Mouse (Mus musculus): ENCODE measurements around the gene Poc5. TPM values are rescaled to one million over a fixed set of nuclear protein-coding genes. Genes with fewer than 3 reads are reported as not detected.

Poc5 gene
- polyA plus RNA-seq, 1 experiment: 7.5 TPM

- H3K27ac ChIP-seq (ENCODE audit: control insufficient read depth, insufficient read depth, low read depth, low read length, poor library complexity): no peak overlapping the region
- no peak overlapping the region for H3K4me3 ChIP-seq (replicated peaks; ENCODE audit: control insufficient read depth, low read depth, low read length)
- TF ChIP-seq POLR2A (IDR thresholded peaks at IDR 0.05; ENCODE audit: borderline replicate concordance, control insufficient read depth, low read depth, low read length) (no peak), CTCF (IDR thresholded peaks at IDR 0.05; ENCODE audit: control insufficient read depth, insufficient read depth, low read length) (no peak)
- 28% methylated on average over 4 of the region's 4 CpGs for WGBS
- H3K4me1 ChIP-seq (ENCODE audit: control insufficient read depth, insufficient read depth, low read length): no peaks in the 10 kb centered on the region
Observed at GRCm38 (mm10) chr13:96377883-96378282, 10.2 kb upstream of the Poc5 start.

GRCm38 (mm10) chr13:96389301-96389700 lies 1.2 kb downstream of the Poc5 start:
- no peaks in the 10 kb centered on the region for H3K4me1 ChIP-seq (ENCODE audit: control insufficient read depth, insufficient read depth, low read length)
- TF ChIP-seq CTCF (IDR thresholded peaks at IDR 0.05; ENCODE audit: control insufficient read depth, insufficient read depth, low read length) (no peak), POLR2A (IDR thresholded peaks at IDR 0.05; ENCODE audit: borderline replicate concordance, control insufficient read depth, low read depth, low read length) (no peak)
- WGBS: 47% methylated on average over 2 of the region's 2 CpGs
- H3K4me3 ChIP-seq (replicated peaks; ENCODE audit: control insufficient read depth, low read depth, low read length): peak overlapping the region; percentile 25
- no peak overlapping the region for H3K27ac ChIP-seq (ENCODE audit: control insufficient read depth, insufficient read depth, low read depth, low read length, poor library complexity)

GRCm38 (mm10) chr13:96401251-96401650 lies 13.2 kb downstream of the Poc5 start:
- no peak overlapping the region for H3K27ac ChIP-seq (ENCODE audit: control insufficient read depth, insufficient read depth, low read depth, low read length, poor library complexity)
- no peaks in the 10 kb centered on the region for H3K4me1 ChIP-seq (ENCODE audit: control insufficient read depth, insufficient read depth, low read length)
- WGBS: 95% methylated on average over 5 of the region's 5 CpGs
- no peak for TF ChIP-seq POLR2A (IDR thresholded peaks at IDR 0.05; ENCODE audit: borderline replicate concordance, control insufficient read depth, low read depth, low read length)
- TF ChIP-seq CTCF (IDR thresholded peaks at IDR 0.05; ENCODE audit: control insufficient read depth, insufficient read depth, low read length): no peak
- no peak overlapping the region for H3K4me3 ChIP-seq (replicated peaks; ENCODE audit: control insufficient read depth, low read depth, low read length)

- Histone ChIP-seq H3K27ac (ENCODE audit: control insufficient read depth, insufficient read depth, low read depth, low read length, poor library complexity) (no peak overlapping the region), H3K4me3 (replicated peaks; ENCODE audit: control insufficient read depth, low read depth, low read length) (no peak overlapping the region), H3K4me1 (ENCODE audit: control insufficient read depth, insufficient read depth, low read length) (no peaks in the 10 kb centered on the region)
- TF ChIP-seq POLR2A (IDR thresholded peaks at IDR 0.05; ENCODE audit: borderline replicate concordance, control insufficient read depth, low read depth, low read length) (no peak), CTCF (IDR thresholded peaks at IDR 0.05; ENCODE audit: control insufficient read depth, insufficient read depth, low read length) (no peak)
- WGBS: 94% methylated on average over 2 of the region's 2 CpGs
Observed at GRCm38 (mm10) chr13:96405518-96405917, 17.4 kb downstream of the Poc5 start.

- no peak overlapping the region for H3K27ac ChIP-seq (ENCODE audit: control insufficient read depth, insufficient read depth, low read depth, low read length, poor library complexity)
Observed at GRCm38 (mm10) chr13:96407040-96407439, 18.9 kb downstream of the Poc5 start.

GRCm38 (mm10) chr13:96408786-96409185 lies 20.7 kb downstream of the Poc5 start:
- no peaks in the 10 kb centered on the region for H3K4me1 ChIP-seq (ENCODE audit: control insufficient read depth, insufficient read depth, low read length)
- no peak overlapping the region for H3K4me3 ChIP-seq (replicated peaks; ENCODE audit: control insufficient read depth, low read depth, low read length)
- 94% methylated on average over 1 of the region's 1 CpGs for WGBS
- TF ChIP-seq POLR2A (IDR thresholded peaks at IDR 0.05; ENCODE audit: borderline replicate concordance, control insufficient read depth, low read depth, low read length) (no peak), CTCF (IDR thresholded peaks at IDR 0.05; ENCODE audit: control insufficient read depth, insufficient read depth, low read length) (no peak)
- no peak overlapping the region for H3K27ac ChIP-seq (ENCODE audit: control insufficient read depth, insufficient read depth, low read depth, low read length, poor library complexity)

More at GRCm38 (mm10) chr13:96407040-96407439, 18.9 kb downstream of the Poc5 start:
- no peaks in the 10 kb centered on the region for H3K4me1 ChIP-seq (ENCODE audit: control insufficient read depth, insufficient read depth, low read length)
- no peak overlapping the region for H3K4me3 ChIP-seq (replicated peaks; ENCODE audit: control insufficient read depth, low read depth, low read length)
- WGBS: 75% methylated on average over 4 of the region's 4 CpGs
- no peak for TF ChIP-seq POLR2A (IDR thresholded peaks at IDR 0.05; ENCODE audit: borderline replicate concordance, control insufficient read depth, low read depth, low read length)
- TF ChIP-seq CTCF (IDR thresholded peaks at IDR 0.05; ENCODE audit: control insufficient read depth, insufficient read depth, low read length): peak; percentile 37; the same call in 1 of the 2 replicates

- Histone ChIP-seq H3K4me1 (ENCODE audit: control insufficient read depth, insufficient read depth, low read length) (no peaks in the 10 kb centered on the region), H3K4me3 (replicated peaks; ENCODE audit: control insufficient read depth, low read depth, low read length) (no peak overlapping the region), H3K27ac (ENCODE audit: control insufficient read depth, insufficient read depth, low read depth, low read length, poor library complexity) (no peak overlapping the region)
- TF ChIP-seq POLR2A (IDR thresholded peaks at IDR 0.05; ENCODE audit: borderline replicate concordance, control insufficient read depth, low read depth, low read length) (no peak), CTCF (IDR thresholded peaks at IDR 0.05; ENCODE audit: control insufficient read depth, insufficient read depth, low read length) (no peak)
- 77% methylated on average over 6 of the region's 6 CpGs for WGBS
Observed at GRCm38 (mm10) chr13:96414384-96414783, 26.3 kb downstream of the Poc5 start.

- H3K4me1 ChIP-seq (ENCODE audit: control insufficient read depth, insufficient read depth, low read length): no peaks in the 10 kb centered on the region
- no peak overlapping the region for H3K4me3 ChIP-seq (replicated peaks; ENCODE audit: control insufficient read depth, low read depth, low read length)
- 91% methylated on average over 8 of the region's 8 CpGs for WGBS
- no peak for TF ChIP-seq CTCF (IDR thresholded peaks at IDR 0.05; ENCODE audit: control insufficient read depth, insufficient read depth, low read length)
- no peak for TF ChIP-seq POLR2A (IDR thresholded peaks at IDR 0.05; ENCODE audit: borderline replicate concordance, control insufficient read depth, low read depth, low read length)
- H3K27ac ChIP-seq (ENCODE audit: control insufficient read depth, insufficient read depth, low read depth, low read length, poor library complexity): no peak overlapping the region
Observed at GRCm38 (mm10) chr13:96416380-96416779, 28.3 kb downstream of the Poc5 start.

- 87% methylated on average over 5 of the region's 5 CpGs for WGBS
- Histone ChIP-seq H3K4me3 (replicated peaks; ENCODE audit: control insufficient read depth, low read depth, low read length) (no peak overlapping the region), H3K4me1 (ENCODE audit: control insufficient read depth, insufficient read depth, low read length) (no peaks in the 10 kb centered on the region), H3K27ac (ENCODE audit: control insufficient read depth, insufficient read depth, low read depth, low read length, poor library complexity) (no peak overlapping the region)
- TF ChIP-seq POLR2A (IDR thresholded peaks at IDR 0.05; ENCODE audit: borderline replicate concordance, control insufficient read depth, low read depth, low read length) (no peak), CTCF (IDR thresholded peaks at IDR 0.05; ENCODE audit: control insufficient read depth, insufficient read depth, low read length) (no peak)
Observed at GRCm38 (mm10) chr13:96417261-96417813, 29.2 kb downstream of the Poc5 start.

All from bone marrow, adult 2 months (tissue).